Mouse (Mus musculus) left cerebral cortex, adult 9 months (tissue): ENCODE measurements around the gene Zfand3.

Experiments used
- DNase-seq, 2 experiments: peaks; one replicate each; pipeline ENCODE4 v3.0.0; 2022; ENCODE audit warnings: low spot score in 2 of 2

Zfand3 gene

DNA sequence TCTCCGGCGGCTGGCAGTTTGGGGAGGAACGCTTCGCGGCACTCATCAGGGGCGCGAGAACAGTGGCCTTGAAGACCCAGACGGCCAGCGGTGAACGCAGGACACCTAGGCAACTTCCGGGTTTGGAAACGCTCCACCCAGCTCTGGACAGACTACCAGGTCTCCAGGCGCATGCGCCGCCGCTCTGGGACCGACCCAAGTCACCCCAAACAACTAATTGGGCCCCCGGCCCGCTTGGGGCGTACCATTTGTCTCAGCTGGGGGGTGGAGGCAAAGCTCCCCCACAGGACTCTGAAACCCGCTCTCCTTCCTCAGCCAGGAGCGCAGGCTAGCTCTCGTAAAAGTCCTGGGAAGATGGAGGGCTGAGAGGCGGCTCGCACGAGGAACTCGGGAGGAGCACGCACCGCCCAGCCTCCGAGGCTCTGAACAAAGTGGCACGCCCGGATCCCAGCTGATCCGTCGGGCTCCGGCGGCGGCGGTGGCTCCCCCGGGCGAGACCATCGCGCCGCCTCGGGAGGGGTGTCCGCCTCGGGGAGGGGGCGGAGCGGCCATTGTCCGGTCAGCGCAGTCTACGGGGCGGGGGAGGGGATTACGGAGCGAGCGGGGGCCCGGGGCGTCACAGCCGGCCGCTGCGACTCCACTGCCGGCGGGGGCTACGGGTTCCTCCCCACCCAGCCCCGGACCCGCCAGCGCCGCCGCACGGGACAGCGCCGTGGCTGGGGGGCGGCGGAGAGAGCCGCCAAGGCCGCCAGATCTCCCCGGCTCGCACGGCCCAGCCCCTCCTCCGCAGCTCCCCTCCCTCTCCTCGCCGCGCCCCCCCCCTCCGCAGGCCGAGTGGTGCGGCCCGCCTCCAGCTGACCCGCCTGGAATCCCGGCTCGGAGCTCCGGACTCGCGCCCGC lies at the start of gene Zfand3:
Zfand3 (plus strand) TSS at position 531 of the 900 bp plus-strand sequence.
- DNase-seq = peak; percentile 67 to 90

DNA sequence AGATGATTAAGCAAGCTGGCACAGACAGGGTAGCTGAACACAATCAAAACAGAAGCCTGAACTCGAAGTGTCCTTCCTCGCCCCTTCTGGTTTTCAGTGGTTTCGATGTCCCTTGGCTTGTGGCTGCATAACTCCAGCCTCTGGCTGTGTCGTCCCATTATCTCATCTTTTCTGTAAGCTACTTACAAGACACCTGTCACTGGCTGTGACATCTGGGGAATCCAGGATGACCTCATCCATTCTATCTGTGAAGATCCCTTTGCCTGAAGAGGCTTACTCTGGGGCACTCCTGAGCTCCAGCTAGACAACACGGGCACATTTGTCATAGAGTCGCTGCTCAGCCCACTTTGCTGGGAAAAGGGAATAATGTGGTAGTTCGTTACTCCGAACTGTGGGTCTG lies 48.7 kb upstream of the Zfand3 start:
- no peak for DNase-seq

- DNase-seq = no peak
Measured at GRCm38 (mm10) chr17:29963730-29964259, 40.7 kb upstream of the Zfand3 start.

DNA sequence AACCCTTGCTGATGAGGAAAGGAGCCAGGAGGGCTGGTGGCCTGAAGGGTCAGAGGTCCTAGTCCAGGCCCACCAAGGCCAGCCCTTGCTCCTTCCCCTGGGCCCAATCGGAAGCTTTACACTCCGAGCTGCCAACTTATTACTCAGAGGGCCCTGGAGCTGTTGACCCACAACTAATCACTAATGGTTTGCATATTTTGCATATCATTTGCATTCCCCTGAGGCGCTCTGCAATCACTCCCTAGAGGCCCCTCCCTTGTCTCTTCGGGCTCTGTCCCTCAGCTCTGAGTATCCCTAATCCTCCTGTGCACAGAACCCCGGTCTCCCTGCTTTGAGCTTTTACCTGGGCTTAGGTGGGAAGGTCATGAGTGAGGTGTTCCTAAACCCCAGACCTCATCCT lies 39.0 kb upstream of the Zfand3 start:
- DNase-seq = no peak

DNA sequence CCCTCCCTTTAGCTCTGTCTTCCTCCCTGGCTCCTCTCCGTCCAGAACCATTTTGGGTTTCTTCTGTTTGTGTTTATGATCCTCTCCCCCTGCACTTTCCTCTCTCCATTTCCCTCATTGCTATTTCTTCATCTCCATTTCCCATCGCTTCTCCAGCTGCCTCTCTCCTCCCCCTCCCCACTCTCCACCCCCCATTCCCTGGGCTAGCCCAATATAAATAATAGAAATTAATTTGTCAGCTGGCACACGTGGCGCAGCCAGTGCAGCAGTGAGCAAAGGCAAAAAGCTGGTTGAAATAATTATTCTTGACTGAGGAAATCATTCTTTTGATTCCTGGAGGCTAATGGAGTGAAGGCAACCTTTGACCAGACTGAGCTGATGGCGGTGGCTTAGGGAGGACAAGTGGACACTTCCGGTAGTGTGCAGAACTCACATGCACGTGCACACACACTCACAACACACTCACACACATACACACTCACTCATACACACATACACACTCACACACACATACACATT lies 34.4 kb upstream of the Zfand3 start, which contains the start of gene Mdga1:
Mdga1 (minus strand) TSS at position 51 of the 519 bp plus-strand sequence.
- no peak for DNase-seq

DNA sequence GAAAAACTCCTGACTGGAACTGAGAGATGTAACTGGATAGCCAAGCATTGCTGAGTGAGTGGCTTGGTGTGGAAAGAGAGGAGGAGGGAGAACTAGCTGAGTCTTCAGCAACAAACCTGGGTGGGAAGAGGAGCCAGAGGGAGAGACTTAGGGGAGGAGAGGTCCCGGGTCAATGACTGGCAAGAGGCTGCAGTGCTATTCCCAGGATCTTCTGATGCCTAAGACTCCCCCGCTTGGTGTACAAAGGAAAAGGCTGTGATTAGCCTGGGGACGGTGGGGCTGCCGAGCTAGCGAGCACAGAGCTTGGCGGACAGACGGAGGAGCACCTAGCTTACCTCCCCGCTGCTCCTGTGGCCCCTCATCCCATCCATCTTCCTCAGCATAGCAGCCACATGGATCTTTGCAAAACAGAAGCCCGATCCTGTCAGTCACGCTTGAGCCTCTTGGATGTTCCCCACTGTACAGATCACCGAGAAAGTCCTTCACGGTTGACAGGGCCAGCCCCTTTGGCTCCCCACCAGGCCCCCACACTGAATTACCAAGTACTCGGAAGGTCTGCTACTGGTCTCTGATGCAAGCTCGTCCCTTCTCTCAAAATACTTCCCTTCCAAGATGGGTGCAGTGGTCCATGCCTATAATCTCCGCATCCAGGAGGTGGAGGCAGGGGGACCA lies 32.6 kb upstream of the Zfand3 start:
- DNase-seq = no peak

- DNase-seq = no peak
Measured at GRCm38 (mm10) chr17:29973226-29973625, 31.3 kb upstream of the Zfand3 start.

- peak; percentile 50 to 89 for DNase-seq
Measured at GRCm38 (mm10) chr17:29975731-29976130, 28.8 kb upstream of the Zfand3 start.

DNA sequence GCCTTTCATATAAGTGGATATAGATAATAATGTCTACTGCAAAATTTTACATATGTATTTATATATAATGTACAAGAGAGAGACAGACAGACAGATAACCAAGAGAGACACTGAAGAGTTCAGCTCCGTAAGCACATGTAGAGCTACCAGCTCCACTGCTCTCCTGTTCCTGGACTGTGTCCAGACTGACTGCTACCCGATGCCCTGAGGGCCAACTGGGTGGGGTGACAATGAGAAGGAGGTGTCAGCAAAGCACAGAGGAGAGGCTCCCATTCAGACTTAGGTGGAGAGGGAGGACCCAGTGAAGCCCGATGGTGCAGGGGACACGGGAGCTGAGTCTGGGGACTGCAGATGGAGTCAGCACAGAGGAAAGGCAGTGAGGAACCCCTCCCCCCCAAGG lies 25.5 kb upstream of the Zfand3 start:
- DNase-seq = no peak

DNA sequence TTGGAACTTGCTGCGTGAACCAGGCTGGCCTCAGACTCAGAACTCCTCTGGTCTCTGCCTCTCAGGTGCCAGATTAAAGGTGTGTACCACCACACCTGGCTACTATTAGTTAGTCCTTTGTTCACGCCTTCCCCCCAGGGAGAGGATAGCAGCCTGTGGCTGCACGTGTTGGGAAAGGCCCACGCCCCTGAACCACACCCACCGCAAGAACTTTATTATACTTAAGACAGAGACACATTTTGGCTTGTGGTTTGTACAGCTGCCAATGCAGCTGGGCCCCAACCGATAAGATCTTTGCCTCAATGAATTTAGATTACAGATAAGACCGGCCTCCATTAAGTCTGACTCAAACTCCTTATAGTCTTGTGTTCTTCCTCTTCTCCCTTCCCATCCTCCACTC lies 24.7 kb upstream of the Zfand3 start:
- no peak for DNase-seq

GRCm38 (mm10) chr17:29981568-29981967 lies 23.0 kb upstream of the Zfand3 start:
- DNase-seq = no peak

GRCm38 (mm10) chr17:29983190-29983589 lies 21.3 kb upstream of the Zfand3 start:
- DNase-seq = no peak

GRCm38 (mm10) chr17:29984931-29985330 lies 19.6 kb upstream of the Zfand3 start:
- DNase-seq = no peak

- no peak for DNase-seq
Measured at GRCm38 (mm10) chr17:29985534-29985933, 19.0 kb upstream of the Zfand3 start.

- no peak for DNase-seq
Measured at GRCm38 (mm10) chr17:29988141-29988540, 16.4 kb upstream of the Zfand3 start.

DNA sequence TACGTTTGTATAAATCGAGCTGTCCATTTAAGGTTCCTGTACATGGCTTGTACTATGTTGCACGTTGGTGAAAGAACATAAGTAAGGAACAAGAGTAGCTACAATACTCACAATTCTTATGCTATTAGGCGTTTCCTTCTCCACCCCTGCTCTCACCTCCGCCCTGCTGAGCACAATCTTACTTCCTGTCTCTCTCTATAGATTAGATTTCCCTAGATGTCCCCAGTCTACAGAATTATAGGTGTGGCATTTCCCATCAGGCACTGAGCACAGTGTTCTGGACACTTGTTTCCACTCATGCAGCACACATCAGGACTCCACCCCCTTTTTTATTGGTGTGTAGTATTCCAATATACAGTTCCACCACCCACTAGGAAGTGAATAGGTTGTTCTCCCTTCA lies 14.9 kb upstream of the Zfand3 start:
- no peak for DNase-seq

DNA sequence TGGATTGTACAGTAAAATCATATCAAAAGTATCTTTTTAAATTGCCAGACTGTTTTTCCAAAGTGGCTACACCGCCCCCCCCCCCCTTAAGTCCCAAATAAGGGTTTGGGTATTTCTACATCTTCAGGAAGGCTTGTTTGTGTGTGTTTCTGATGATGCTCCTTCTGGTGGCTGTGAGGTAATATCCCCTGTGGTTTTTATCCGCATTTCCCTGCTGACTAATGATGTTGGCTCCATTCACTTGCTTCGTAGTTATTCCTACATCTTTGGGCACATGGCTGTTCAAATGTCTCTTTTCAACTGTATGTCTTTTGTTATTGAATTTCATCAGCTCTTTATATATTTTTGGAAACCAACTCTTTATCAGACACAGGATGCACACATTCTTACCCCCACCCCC lies 14.4 kb upstream of the Zfand3 start:
- DNase-seq = no peak

DNA sequence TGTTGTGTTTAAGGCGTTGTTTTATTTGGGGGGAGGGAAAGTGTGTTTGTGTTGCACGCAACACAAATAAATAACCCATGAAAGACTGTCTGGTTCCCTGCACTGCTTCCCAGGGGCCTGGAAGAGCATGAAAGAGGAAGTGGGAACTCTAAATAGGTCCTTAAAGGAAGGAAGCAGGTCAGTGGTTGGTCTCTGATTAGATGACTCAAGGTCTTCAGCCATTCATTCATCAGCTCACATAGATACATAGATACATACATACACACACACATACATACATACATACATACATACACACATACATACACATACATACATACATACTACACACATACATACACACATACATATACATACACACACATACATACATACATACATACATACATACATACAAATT lies 13.7 kb upstream of the Zfand3 start:
- DNase-seq = no peak

- DNase-seq = peak in 1 of 2 experiments; percentile 79
Measured at GRCm38 (mm10) chr17:29993488-29993887, 11.0 kb upstream of the Zfand3 start.

- DNase-seq = no peak
Measured at GRCm38 (mm10) chr17:29994011-29994410, 10.5 kb upstream of the Zfand3 start.

DNA sequence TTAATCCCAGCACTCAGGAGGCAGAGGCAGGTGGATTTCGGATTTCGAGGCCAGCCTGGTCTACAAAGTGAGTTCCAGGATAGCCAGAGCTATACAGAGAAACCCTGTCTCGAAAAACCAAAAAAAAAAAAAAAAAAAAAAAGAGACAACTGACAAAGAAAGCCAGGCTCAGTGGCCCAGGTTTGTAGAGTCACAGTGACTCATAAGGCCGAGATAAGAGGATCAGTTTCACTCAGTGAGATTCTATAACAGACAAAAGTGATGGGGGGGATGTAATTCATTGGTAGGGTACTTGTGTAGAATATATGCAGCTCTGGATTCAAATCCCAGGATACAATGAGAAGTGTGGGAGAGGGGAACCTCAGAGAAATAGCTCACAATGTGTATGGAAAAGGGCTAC lies 10.1 kb upstream of the Zfand3 start:
- DNase-seq = no peak

- DNase-seq = no peak
Measured at GRCm38 (mm10) chr17:29995986-29996385, 8.5 kb upstream of the Zfand3 start.

DNA sequence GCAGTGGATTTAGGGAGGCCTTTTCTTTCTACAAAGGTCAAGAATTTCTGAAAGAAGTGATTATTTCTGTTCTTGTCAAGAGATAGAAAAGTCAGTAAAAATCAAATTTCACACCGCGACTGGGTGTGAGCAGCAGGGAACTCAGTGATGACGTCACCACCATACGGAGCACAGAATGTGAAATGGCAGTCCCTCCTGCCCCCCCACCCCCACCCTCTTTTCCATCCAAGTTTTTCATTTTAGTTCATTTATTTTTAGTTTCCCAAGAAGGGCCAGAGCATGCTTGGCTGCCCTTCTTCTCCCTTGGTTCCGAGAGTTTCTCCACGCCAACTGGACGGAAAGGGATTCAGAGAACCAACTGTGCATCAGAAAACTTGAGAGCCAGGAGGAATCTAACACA lies 6.8 kb upstream of the Zfand3 start:
- DNase-seq = no peak
